Mouse (Mus musculus) forebrain, embryonic 10.5 days (tissue): Measurements from ENCODE around the gene Tnfrsf23. TPM values are rescaled to one million over a fixed set of nuclear protein-coding genes. Genes with fewer than 3 reads are reported as not detected.
A peak's percentile ranks its signal among the peaks of the same experiment; 100 is the strongest.
"Not testable (repeated sequence)": the region's sequence is repeated elsewhere in the genome, so short reads cannot be mapped to it uniquely, and the experiment has no call there.

ENCODE experiments used
- DNase-seq: peaks from one replicate; pipeline ENCODE4 v3.0.0-alpha.2; 2017; ENCODE audit warnings: low spot score; ENCODE audit errors: extremely low spot score
- H3K27ac ChIP-seq: fragments of 300-500 bp; sonication (generic); 2 replicates; pipeline ENCODE4 v1.5.1; 2016; ENCODE audit warnings: mild to moderate bottlenecking
- H3K27me3 ChIP-seq: fragments of 300-500 bp; sonication (generic); 2 replicates; pipeline ENCODE4 v1.6.1; 2016; ENCODE audit warnings: mild to moderate bottlenecking; ENCODE audit not compliant: poor library complexity, severe bottlenecking
- H3K36me3 ChIP-seq: fragments of 300-500 bp; sonication (generic); replicated peaks from 2 replicates; pipeline ENCODE4 v1.6.1; 2016; ENCODE audit warnings: mild to moderate bottlenecking, moderate library complexity
- H3K4me1 ChIP-seq: fragments of 300-500 bp; sonication (generic); 2 replicates; pipeline ENCODE4 v1.6.1; 2016
- H3K4me3 ChIP-seq: fragments of 300-500 bp; sonication (generic); 2 replicates; pipeline ENCODE4 v1.5.1; 2016; ENCODE audit warnings: mild to moderate bottlenecking, moderate library complexity
- H3K9me3 ChIP-seq: fragments of 300-500 bp; sonication (generic); 2 replicates; pipeline ENCODE4 v1.6.1; 2016; ENCODE audit warnings: mild to moderate bottlenecking, moderate library complexity
- WGBS: fragments of 180-500 bp; shearing (Covaris S2); methylation state at CpG from one replicate; pipeline ENCODE4 v1.1.7; 2016; 5-methylcytosine and 5-hydroxymethylcytosine counted together
- polyA plus RNA-seq: library from polyadenylated mRNA; unstranded; fragments of >200 nt; fragmentation: Nextera tagmentation; extraction: Ambion mirVana; gene quantifications from 2 replicates; pipeline ENCODE4 v1.2.1, GENCODE M21; 2016

The Tnfrsf23 gene
- polyA plus RNA-seq, 1 experiment from 2014 or later: 0.15 TPM

GRCm38 (mm10) chr7:143706697-143707438 is 21.2 kb upstream of the Tnfrsf23 start:
- DNase-seq: peak; percentile 88
- 37% methylated on average over 7 of the region's 7 CpGs for WGBS
- Histone ChIP-seq H3K36me3 (peaks cover 10% of the 10 kb centered on the region), H3K27ac (no peak overlapping the region), H3K9me3 (no peaks in the 10 kb centered on the region), H3K4me3 (no peak overlapping the region), H3K4me1 (peaks cover 3% of the 10 kb centered on the region; the same call in 1 of the 2 replicates), H3K27me3 (no peaks in the 10 kb centered on the region)

DNA sequence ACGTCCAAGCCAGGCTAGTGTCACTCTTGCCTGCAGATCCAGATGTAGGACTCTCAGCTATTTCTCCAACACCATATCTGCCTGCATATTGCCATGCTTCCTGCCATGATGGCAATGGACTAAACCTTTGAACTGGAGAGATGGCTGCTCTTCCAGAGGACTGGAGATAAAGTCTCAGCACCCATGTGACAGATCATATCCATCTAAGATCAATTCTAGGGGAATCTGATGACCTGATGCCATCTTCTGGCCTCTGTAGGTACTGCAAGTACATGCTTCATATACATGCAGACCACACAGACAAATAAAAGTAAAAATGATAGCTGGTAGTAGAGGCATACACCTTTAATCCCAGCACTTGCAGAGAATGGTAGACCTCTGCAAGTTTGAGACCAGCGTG is 10.5 kb upstream of the Tnfrsf23 start:
- Histone ChIP-seq H3K4me1 (no peaks in the 10 kb centered on the region), H3K27me3 (no peaks in the 10 kb centered on the region), H3K27ac (no peak overlapping the region), H3K9me3 (peaks cover 3% of the 10 kb centered on the region; the same call in 1 of the 2 replicates), H3K36me3 (peaks cover 21% of the 10 kb centered on the region), H3K4me3 (no peak overlapping the region)
- no peak for DNase-seq
- WGBS: 58% methylated on average over 2 of the region's 2 CpGs

DNA sequence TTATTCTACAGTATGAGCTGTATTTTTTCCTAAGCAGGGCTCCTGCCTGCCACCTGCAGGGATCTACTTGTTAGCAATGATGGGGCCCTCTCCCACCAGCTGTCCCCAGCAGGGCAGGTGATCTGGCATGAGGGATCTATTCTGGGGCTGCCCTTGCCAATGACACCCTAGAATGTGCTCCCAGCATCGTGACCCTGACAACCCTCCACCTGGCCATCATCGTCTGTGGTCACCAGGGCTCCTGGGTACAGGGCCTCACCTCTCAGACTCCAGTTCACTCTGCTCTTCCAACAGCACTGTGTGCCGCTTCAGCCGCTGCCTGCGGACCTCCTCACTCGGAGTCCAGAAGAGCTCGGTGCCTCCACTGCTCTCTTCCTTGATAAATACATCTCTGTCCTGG is 8.9 kb upstream of the Tnfrsf23 start:
- Histone ChIP-seq H3K36me3 (peaks cover 21% of the 10 kb centered on the region), H3K4me3 (no peak overlapping the region), H3K27ac (no peak overlapping the region), H3K27me3 (no peaks in the 10 kb centered on the region), H3K9me3 (peaks cover 3% of the 10 kb centered on the region; the same call in 1 of the 2 replicates), H3K4me1 (no peaks in the 10 kb centered on the region)
- 93% methylated on average over 7 of the region's 7 CpGs for WGBS
- no peak for DNase-seq

DNA sequence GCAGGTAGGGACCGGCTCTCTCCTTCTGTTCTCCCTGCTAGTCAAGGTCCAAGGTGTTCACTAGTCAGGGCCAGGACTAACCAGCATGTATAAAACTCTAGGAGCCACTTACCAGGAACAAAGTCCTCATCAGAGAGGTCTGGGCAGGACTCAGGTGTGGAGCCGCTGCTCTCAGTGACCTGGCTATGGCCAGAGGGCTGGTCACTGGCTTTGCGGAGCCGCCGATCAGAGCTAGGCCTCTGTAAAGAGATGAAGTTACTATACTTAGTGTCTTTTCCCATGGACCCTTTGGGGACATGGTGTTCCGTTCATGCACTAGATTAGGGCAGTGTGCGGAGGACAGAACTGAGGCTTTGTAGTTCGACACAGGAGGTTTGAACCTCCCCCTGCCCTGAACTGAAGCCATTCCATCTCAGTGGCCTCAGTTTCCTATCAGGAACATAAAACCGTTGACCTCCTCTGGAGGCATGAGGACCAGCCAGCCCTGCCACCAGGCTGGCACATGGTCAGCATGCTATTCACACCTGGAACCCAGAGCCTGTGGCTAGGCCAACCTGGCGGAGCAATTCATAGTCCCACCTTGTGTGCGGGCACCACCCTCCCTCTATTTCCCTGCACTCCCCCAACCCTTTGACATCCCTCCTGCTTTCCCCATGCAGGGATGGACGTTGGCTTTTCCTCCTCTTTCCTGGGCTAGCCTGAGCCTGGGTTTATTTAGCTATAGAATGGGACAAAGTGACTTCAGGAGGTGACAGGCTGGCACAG is 7.3 kb upstream of the Tnfrsf23 start:
- Histone ChIP-seq H3K27me3 (peaks cover 2% of the 10 kb centered on the region; the same call in 1 of the 2 replicates), H3K9me3 (peaks cover 3% of the 10 kb centered on the region; the same call in 1 of the 2 replicates), H3K4me3 (no peak overlapping the region), H3K4me1 (no peaks in the 10 kb centered on the region), H3K27ac (no peak overlapping the region), H3K36me3 (peaks cover 21% of the 10 kb centered on the region)
- WGBS: 89% methylated on average over 12 of the region's 12 CpGs
- DNase-seq: no peak

DNA sequence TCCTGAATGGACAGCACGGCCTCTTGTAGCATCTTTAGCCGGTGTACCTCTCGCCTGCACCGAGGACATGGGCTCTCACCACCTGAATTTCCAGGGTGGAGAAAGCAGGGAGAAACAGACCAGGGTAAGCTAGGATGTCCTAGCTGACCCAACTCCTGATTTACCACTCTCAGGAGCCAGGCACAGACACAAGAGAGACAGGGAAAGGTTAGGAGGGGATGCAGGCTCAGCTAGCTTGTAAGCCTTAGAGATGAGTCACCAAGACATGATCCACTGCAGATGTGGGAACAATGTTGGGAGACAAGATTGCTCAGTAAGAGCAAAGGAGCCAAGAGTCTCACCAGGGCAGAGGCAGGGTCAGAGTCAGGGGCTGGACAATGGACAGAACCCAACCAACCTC is 6.2 kb upstream of the Tnfrsf23 start:
- Histone ChIP-seq H3K36me3 (peaks cover 21% of the 10 kb centered on the region), H3K27ac (no peak overlapping the region), H3K4me3 (no peak overlapping the region), H3K27me3 (peaks cover 5% of the 10 kb centered on the region; the same call in 1 of the 2 replicates), H3K4me1 (no peaks in the 10 kb centered on the region), H3K9me3 (peaks cover 3% of the 10 kb centered on the region; the same call in 1 of the 2 replicates)
- no peak for DNase-seq
- WGBS: 95% methylated on average over 4 of the region's 4 CpGs

DNA sequence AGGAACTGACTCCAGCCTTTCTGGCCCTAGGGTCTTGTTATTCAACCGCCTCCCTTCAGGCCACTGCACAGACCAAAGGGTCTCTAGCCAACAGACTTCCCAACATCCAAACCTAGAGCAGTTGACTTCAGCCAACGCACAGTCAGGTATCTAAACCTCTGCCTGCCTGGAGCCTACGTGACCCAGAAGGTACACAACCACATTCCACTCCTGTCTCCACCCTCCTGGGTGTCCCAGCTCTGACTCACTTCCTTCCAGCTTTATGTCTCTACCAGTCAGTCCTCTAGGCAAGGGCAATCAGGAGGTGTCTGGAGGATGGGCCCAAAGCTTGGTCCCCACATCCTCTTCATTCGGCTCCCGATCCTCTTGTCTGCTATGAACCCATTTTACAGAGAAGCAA is 5.5 kb upstream of the Tnfrsf23 start:
- WGBS: 86% methylated on average over 5 of the region's 5 CpGs
- Histone ChIP-seq H3K27ac (no peak overlapping the region), H3K4me1 (no peaks in the 10 kb centered on the region), H3K36me3 (peaks cover 21% of the 10 kb centered on the region), H3K27me3 (peaks cover 5% of the 10 kb centered on the region; the same call in 1 of the 2 replicates), H3K9me3 (peaks cover 3% of the 10 kb centered on the region; the same call in 1 of the 2 replicates), H3K4me3 (no peak overlapping the region)
- no peak for DNase-seq

GRCm38 (mm10) chr7:143689946-143690345 is 4.3 kb upstream of the Tnfrsf23 start:
- H3K27ac ChIP-seq: no peak overlapping the region
- no peak overlapping the region for H3K4me3 ChIP-seq
- H3K36me3 ChIP-seq: peaks cover 17% of the 10 kb centered on the region
- H3K27me3 ChIP-seq: peaks cover 15% of the 10 kb centered on the region
- peaks cover 7% of the 10 kb centered on the region for H3K4me1 ChIP-seq
- WGBS: 84% methylated on average over 4 of the region's 4 CpGs
- no peaks in the 10 kb centered on the region for H3K9me3 ChIP-seq
- no peak for DNase-seq

- Histone ChIP-seq H3K36me3 (peaks cover 12% of the 10 kb centered on the region), H3K27ac (no peak overlapping the region), H3K27me3 (peaks cover 19% of the 10 kb centered on the region), H3K4me3 (no peak overlapping the region), H3K9me3 (no peaks in the 10 kb centered on the region), H3K4me1 (peaks cover 7% of the 10 kb centered on the region)
- no peak for DNase-seq
- WGBS: 85% methylated on average over 7 of the region's 7 CpGs
Observed at GRCm38 (mm10) chr7:143689481-143689880, 3.8 kb upstream of the Tnfrsf23 start.

GRCm38 (mm10) chr7:143686676-143687075 is 1.0 kb upstream of the Tnfrsf23 start:
- not testable (repeated sequence) for H3K4me3 ChIP-seq, H3K27ac ChIP-seq, H3K4me1 ChIP-seq, H3K36me3 ChIP-seq, DNase-seq, H3K9me3 ChIP-seq
- 87% methylated on average over 3 of the region's 3 CpGs for WGBS
- H3K27me3 ChIP-seq: peaks cover 31% of the 10 kb centered on the region

GRCm38 (mm10) chr7:143686191-143686590 is 519 bp upstream of the Tnfrsf23 start:
- not testable (repeated sequence) for H3K36me3 ChIP-seq, H3K27ac ChIP-seq, H3K4me1 ChIP-seq, DNase-seq, H3K9me3 ChIP-seq, H3K4me3 ChIP-seq
- peaks cover 31% of the 10 kb centered on the region for H3K27me3 ChIP-seq
- WGBS: 65% methylated on average over 4 of the region's 4 CpGs

GRCm38 (mm10) chr7:143684569-143684968 is 1.1 kb downstream of the Tnfrsf23 start:
- H3K27ac ChIP-seq, DNase-seq, H3K4me3 ChIP-seq, H3K9me3 ChIP-seq, H3K36me3 ChIP-seq, H3K4me1 ChIP-seq: not testable (repeated sequence)
- peaks cover 31% of the 10 kb centered on the region for H3K27me3 ChIP-seq
- 82% methylated on average over 1 of the region's 2 CpGs for WGBS

DNA sequence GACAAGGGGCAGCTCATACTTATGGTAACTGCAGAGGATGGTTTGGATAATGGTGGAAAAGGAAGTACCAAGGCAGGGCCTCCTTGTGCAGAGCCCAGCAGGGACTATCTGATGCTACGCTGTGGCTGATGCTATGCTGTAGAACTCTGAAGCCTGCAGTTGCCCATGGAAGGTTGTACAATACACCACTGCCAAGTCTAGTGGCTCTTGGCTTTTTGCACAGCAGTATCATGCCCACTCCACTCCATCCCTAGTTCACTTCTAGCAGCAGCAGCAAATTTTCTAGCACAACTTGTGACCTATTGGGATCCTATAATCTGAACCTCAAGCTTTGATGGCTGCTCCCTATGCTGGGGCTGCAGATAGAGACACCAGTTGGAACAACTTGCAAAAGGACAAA is 4.1 kb downstream of the Tnfrsf23 start:
- Histone ChIP-seq H3K4me1 (peaks cover 7% of the 10 kb centered on the region), H3K4me3 (no peak overlapping the region), H3K36me3 (no peaks in the 10 kb centered on the region), H3K27ac (no peak overlapping the region), H3K9me3 (no peaks in the 10 kb centered on the region), H3K27me3 (peaks cover 25% of the 10 kb centered on the region)
- 91% methylated on average over 1 of the region's 1 CpGs for WGBS
- no peak for DNase-seq

GRCm38 (mm10) chr7:143680836-143681235 is 4.8 kb downstream of the Tnfrsf23 start:
- not testable (repeated sequence) for H3K9me3 ChIP-seq, H3K4me3 ChIP-seq, H3K4me1 ChIP-seq, H3K36me3 ChIP-seq, H3K27ac ChIP-seq, DNase-seq
- WGBS: 60% methylated on average over 2 of the region's 2 CpGs
- H3K27me3 ChIP-seq: peaks cover 25% of the 10 kb centered on the region
